Mouse (Mus musculus) adrenal gland, adult (tissue): ENCODE results near the gene Csn2.

Experiments
- DNase-seq, 2 experiments: peaks; one replicate each; pipeline ENCODE4 v3.0.0; 2022 to 2023; ENCODE audit warnings: low spot score in 1 of 2; ENCODE audit not compliant: inconsistent age in 2 of 2

Gene Csn2

GRCm38 (mm10) chr5:87699530-87699929 is at the start of gene Csn2:
TSS of gene Csn2 (minus strand) at chr5:87699630.
- DNase-seq: no peak

GRCm38 (mm10) chr5:87734821-87735220 is 35.4 kb upstream of the Csn2 start:
- no peak for DNase-seq

GRCm38 (mm10) chr5:87705891-87706290 is 6.5 kb upstream of the Csn2 start:
- DNase-seq: no peak

- DNase-seq: no peak
Observed at GRCm38 (mm10) chr5:87665908-87666307, 33.5 kb downstream of the Csn2 start, which contains the start of gene Csn1s1. TSS of gene Csn1s1 (plus strand) at chr5:87666208.

GRCm38 (mm10) chr5:87642787-87643186 is 56.6 kb downstream of the Csn2 start:
- DNase-seq: peak; percentile 9 to 75
